Mouse (Mus musculus) CD4-positive, CD25-positive, alpha-beta regulatory T cell, adult 9 weeks (primary cell): ENCODE results near the gene Olfr1369-ps1. TPM values are rescaled to one million over a fixed set of nuclear protein-coding genes. Genes with fewer than 3 reads are reported as not detected.

Experiments
- polyA plus RNA-seq: library from polyadenylated mRNA; unstranded; fragments of 100-300 nt; shearing (Covaris generic); gene quantifications from one replicate; pipeline ENCODE4 v1.2.1, GENCODE M21; 2017

Gene Olfr1369-ps1
- polyA plus RNA-seq = 0.07 TPM

DNA sequence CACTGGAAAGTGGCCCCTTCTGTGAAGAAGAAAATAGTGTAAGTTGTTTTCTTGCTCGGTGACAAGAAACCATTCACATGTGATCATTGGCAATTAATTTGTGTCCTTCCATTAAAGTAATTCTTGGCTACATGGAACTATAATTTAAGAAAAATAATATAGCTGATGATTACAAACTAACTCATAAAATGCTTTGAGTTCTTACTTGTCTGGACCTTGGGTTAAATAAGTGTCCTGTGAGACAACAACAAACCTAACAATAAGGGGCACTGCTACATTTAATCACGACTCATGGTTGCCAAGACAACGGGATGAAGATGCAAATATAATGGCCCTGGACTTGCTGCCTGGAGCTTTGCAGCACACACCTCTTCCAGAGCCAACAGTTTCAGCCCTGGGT is at the start of gene Olfr1369-ps1:
TSS of gene Olfr1369-ps1 (plus strand) at position 301 of the 400 bp plus-strand sequence.

DNA sequence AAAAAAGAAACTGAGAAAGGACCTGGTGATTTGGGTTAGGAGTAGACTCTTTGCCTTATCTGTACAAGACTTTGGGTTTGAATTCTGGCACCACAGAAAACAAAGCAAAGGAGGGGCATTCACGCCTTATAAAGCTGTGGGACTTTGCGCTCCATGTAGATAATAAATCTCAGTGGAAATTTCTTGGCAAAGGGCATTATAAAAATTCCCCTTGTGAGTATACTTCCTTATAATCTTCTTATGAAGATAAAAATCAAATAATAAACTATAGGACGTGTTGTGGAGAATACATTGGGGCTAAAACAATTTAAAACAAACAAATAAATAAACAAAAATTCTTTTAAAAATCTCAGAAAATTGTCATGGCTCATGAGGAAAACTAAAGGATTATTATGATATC is 36.4 kb upstream of the Olfr1369-ps1 start, which contains the start of gene Olfr1370:
TSS of gene Olfr1370 (minus strand) at position 101 of the 400 bp plus-strand sequence.

DNA sequence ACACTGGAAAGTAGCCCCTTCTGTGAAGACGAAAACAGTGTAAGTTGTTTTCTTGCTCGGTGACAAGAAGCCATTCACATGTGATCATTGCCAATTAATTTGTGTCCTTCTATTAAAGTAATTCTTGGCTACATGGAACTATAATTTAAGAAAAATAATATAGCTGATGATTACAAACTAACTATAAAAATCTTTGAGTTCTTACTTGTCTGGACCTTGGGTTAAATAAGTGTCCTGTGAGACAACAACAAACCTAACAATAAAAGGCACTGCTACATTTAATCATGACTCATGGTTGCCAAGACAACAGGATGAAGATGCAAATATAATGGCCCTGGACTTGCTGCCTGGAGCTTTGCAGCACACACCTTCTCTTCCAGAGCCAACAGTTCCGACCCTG is 18.1 kb downstream of the Olfr1369-ps1 start, which contains the start of gene Olfr263:
TSS of gene Olfr263 (plus strand) at position 301 of the 400 bp plus-strand sequence.

DNA sequence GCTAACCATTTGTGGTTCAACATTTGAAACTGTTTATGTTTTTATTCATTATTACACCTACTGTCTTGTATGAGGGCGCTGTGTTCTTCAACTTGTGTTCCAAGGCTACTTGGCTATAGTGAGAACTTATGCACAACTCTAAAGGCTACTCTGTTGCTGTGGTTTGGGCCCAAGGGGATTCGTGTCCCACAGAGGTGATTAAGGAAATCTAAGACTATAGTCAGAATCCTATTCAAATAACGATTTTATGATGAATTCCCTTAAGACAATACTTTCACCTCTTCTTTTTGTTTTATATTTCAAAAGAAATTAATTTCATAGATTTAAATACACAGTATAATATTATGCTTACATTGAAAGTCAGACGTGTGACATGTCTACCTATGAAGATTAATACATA is 34.5 kb downstream of the Olfr1369-ps1 start, which contains the start of gene Olfr1368:
TSS of gene Olfr1368 (minus strand) at position 101 of the 400 bp plus-strand sequence.

Other genes starting within 250 kb of the Olfr1369-ps1 start
- gene Olfr1370, start 36.5 kb upstream of the Olfr1369-ps1 start, polyA plus RNA-seq = not detected
- not detected for gene Olfr263, start 18.2 kb downstream of the Olfr1369-ps1 start, polyA plus RNA-seq
- gene Olfr1368, start 34.4 kb downstream of the Olfr1369-ps1 start, polyA plus RNA-seq = not detected
- 18.2 TPM for gene Trim27, start 68.0 kb downstream of the Olfr1369-ps1 start, polyA plus RNA-seq
- not detected for gene Gpx5, start 181.2 kb downstream of the Olfr1369-ps1 start, polyA plus RNA-seq
- gene Gpx6, start 200.6 kb downstream of the Olfr1369-ps1 start, polyA plus RNA-seq = not detected
- gene Olfr1367, start 235.4 kb downstream of the Olfr1369-ps1 start, polyA plus RNA-seq = not detected